ENCODE assay signal across 19 mouse cellular contexts in genomic region chr11:51035951-51036350, GRCm38 (mm10). TPM values are rescaled to one million over a fixed set of nuclear protein-coding genes. Genes with fewer than 3 reads are reported as not detected.
DNase-seq lines count a peak whose midpoint lies in the region; ATAC-seq and TF ChIP-seq lines count a peak whose summit lies in the region.
"Had no signal": no experiment of that assay in that cellular context is flagged by ENCODE, and none has a peak within 500 bp of the region (broad histone marks: within the 10 kb centered on the region; RNA-seq: fewer than 3 reads in every experiment).

No protein-coding gene starts in this region.

- WGBS in heart, adult 2 months, result 34% methylated on average over 2 of the region's 2 CpGs
- 49% methylated on average over 2 of the region's 2 CpGs for WGBS in lung, embryonic 14.5 days
- WGBS in lung, adult 2 months, result 69% methylated on average over 2 of the region's 2 CpGs
- 81% methylated on average over 2 of the region's 2 CpGs for WGBS in cerebellum, adult 2 months

- no peaks in the 10 kb centered on the region for H3K4me1 ChIP-seq in heart, adult 2 months (ENCODE audit: control insufficient read depth, insufficient read depth, low read length)
- H3K4me1 ChIP-seq in lung, embryonic 14.5 days (ENCODE audit: insufficient read depth), result no peaks in the 10 kb centered on the region
- H3K4me1 ChIP-seq in lung, adult 2 months (ENCODE audit: control insufficient read depth, insufficient read depth, low read length), result no peaks in the 10 kb centered on the region
- H3K4me1 ChIP-seq in cerebellum, adult 2 months (ENCODE audit: control insufficient read depth, insufficient read depth, low read length), result no peaks in the 10 kb centered on the region
- H3K4me1 ChIP-seq: embryonic facial prominence, embryonic 10.5 days; hindbrain, embryonic 15.5 days had no signal

- TF ChIP-seq POLR2A in heart, adult 2 months (IDR thresholded peaks at IDR 0.05; ENCODE audit: insufficient read depth, low read depth, low read length), result no peak
- no peak for TF ChIP-seq POLR2A in lung, adult 2 months (IDR thresholded peaks at IDR 0.05; ENCODE audit: borderline replicate concordance, extremely low read depth, low read depth, low read length)
- TF ChIP-seq POLR2A in cerebellum, adult 2 months (IDR thresholded peaks at IDR 0.05; ENCODE audit: borderline replicate concordance, insufficient read depth, low read length), result no peak

- no peak overlapping the region for H3K9ac ChIP-seq in heart, adult 2 months (ENCODE audit: low read depth, low read length)
- H3K9ac ChIP-seq in lung, embryonic 14.5 days, result no peak overlapping the region
- H3K9ac ChIP-seq: heart, embryonic 13.5 days; hindbrain, embryonic 15.5 days; liver, embryonic 14.5 days had no signal

- no peak for TF ChIP-seq CTCF in heart, adult 2 months (IDR thresholded peaks at IDR 0.05)
- TF ChIP-seq CTCF in lung, embryonic 14.5 days (IDR thresholded peaks at IDR 0.05; ENCODE audit: low read depth), result no peak
- no peak for TF ChIP-seq CTCF in lung, adult 2 months (IDR thresholded peaks at IDR 0.05; ENCODE audit: insufficient read depth, low read length)
- no peak for TF ChIP-seq CTCF in cerebellum, adult 2 months (IDR thresholded peaks at IDR 0.05; ENCODE audit: borderline replicate concordance, insufficient read depth, low read depth, low read length)

- intact Hi-C loops in heart, adult 2 months (cut with DNase I), result no loop called here

- H3K27me3 ChIP-seq in heart, adult 2 months (ENCODE audit: control insufficient read depth, insufficient read depth, low read length), result peaks cover 1% of the 10 kb centered on the region; the same call in 1 of the 2 replicates
- no peaks in the 10 kb centered on the region for H3K27me3 ChIP-seq in lung, embryonic 14.5 days (ENCODE audit: insufficient read depth, low read length)
- H3K27me3 ChIP-seq in cerebellum, adult 2 months (ENCODE audit: control insufficient read depth, insufficient read depth, low read length), result no peaks in the 10 kb centered on the region
- H3K27me3 ChIP-seq: hindbrain, embryonic 15.5 days had no signal

- no peak overlapping the region for H3K4me2 ChIP-seq in lung, embryonic 14.5 days
- H3K4me2 ChIP-seq: heart, embryonic 13.5 days; hindbrain, embryonic 15.5 days had no signal

- ATAC-seq in lung, embryonic 14.5 days (ENCODE audit: insufficient read depth), result no peak

- DNase-seq in heart, postnatal 4 days, result peak; percentile 70
- no peak for DNase-seq in heart, adult 2 months
- peak; percentile 52 for DNase-seq in lung, embryonic 14.5 days
- DNase-seq in lung, adult 2 months, result no peak
- DNase-seq in adrenal gland, adult 2 months, result peak; percentile 86
- peak; percentile 56 to 58 for DNase-seq in kidney, postnatal 25 days
- no peak for DNase-seq in layer of hippocampus, postnatal 10 days (ENCODE audit: low spot score in 2 of 2)
- DNase-seq in cerebellum, adult 2 months, result no peak
- DNase-seq: B cell, adult 2 months; cerebellum, adult 8-10 months; gastrocnemius, postnatal 14 days; thymus, adult 18-20 months had no signal

- no peak for TF ChIP-seq EP300 in heart, adult 2 months (IDR thresholded peaks at IDR 0.05; ENCODE audit: insufficient read depth, low read depth, low read length)

- no peaks in the 10 kb centered on the region for H3K9me3 ChIP-seq in lung, embryonic 14.5 days (ENCODE audit: low read depth, low read length)
- H3K9me3 ChIP-seq: heart, embryonic 13.5 days; hindbrain, embryonic 15.5 days had no signal

- no peak overlapping the region for H3K27ac ChIP-seq in heart, adult 2 months
- H3K27ac ChIP-seq in lung, embryonic 14.5 days (ENCODE audit: low read depth), result no peak overlapping the region
- no peak overlapping the region for H3K27ac ChIP-seq in cerebellum, adult 2 months (ENCODE audit: insufficient read depth, low read length)
- H3K27ac ChIP-seq: embryonic facial prominence, embryonic 10.5 days; heart, embryonic 13.5 days; hindbrain, embryonic 15.5 days; liver, embryonic 14.5 days; macrophage had no signal

- no peak overlapping the region for H3K4me3 ChIP-seq in heart, adult 2 months
- no peak overlapping the region for H3K4me3 ChIP-seq in lung, embryonic 14.5 days (ENCODE audit: low read depth, low read length)
- no peak overlapping the region for H3K4me3 ChIP-seq in lung, adult 2 months (replicated peaks; ENCODE audit: extremely low read depth, low read depth, low read length)
- H3K4me3 ChIP-seq in cerebellum, adult 2 months (replicated peaks; ENCODE audit: insufficient read depth, low read depth, low read length), result no peak overlapping the region
- H3K4me3 ChIP-seq: embryonic facial prominence, embryonic 10.5 days; heart, embryonic 13.5 days; hindbrain, embryonic 15.5 days had no signal

- no peaks in the 10 kb centered on the region for H3K36me3 ChIP-seq in heart, adult 2 months (ENCODE audit: control insufficient read depth, insufficient read depth, low read length)
- no peaks in the 10 kb centered on the region for H3K36me3 ChIP-seq in lung, embryonic 14.5 days (ENCODE audit: insufficient read depth)
- H3K36me3 ChIP-seq: embryonic facial prominence, embryonic 10.5 days; heart, embryonic 13.5 days; hindbrain, embryonic 15.5 days had no signal

- no peaks in the 10 kb centered on the region for H3K79me2 ChIP-seq in heart, adult 2 months (replicated peaks; ENCODE audit: control insufficient read depth, insufficient read depth, low read length)

RNA-seq across cellular contexts. Expression of gene Olfr1375, which starts 12.0 kb away (rescaled TPM):
- not detected for total RNA-seq in heart, postnatal 4 days (2021)
- not detected for total RNA-seq in heart, adult 2 months (2021)
- not detected in 2 replicates for polyA plus RNA-seq in heart, adult 2 months (2012; rRNA removed)
- not detected in 2 replicates for polyA plus RNA-seq in lung, embryonic 14.5 days (2014; fragmentation: Nextera tagmentation; extraction: Ambion mirVana)
- not detected in 2 replicates for polyA plus RNA-seq in lung, adult 2 months (2012; rRNA removed)
- not detected for total RNA-seq in adrenal gland, adult 2 months (2021)
- polyA plus RNA-seq in adrenal gland, adult 2 months (2012; rRNA removed), result not detected in 2 replicates
- not detected for total RNA-seq in layer of hippocampus, postnatal 10 days (2021)
- not detected in 2 replicates for polyA plus RNA-seq in cerebellum, adult 2 months (2012; rRNA removed)
- total RNA-seq: gastrocnemius, postnatal 14 days; left cerebral cortex, postnatal 10 days had no signal
- polyA plus RNA-seq: embryonic facial prominence, embryonic 10.5 days; heart, embryonic 13.5 days; hindbrain, embryonic 15.5 days; liver, embryonic 14.5 days; macrophage; neural tube, embryonic 14.5 days had no signal

RNA-seq across cellular contexts. Expression of gene Olfr54, which starts 21.9 kb away (rescaled TPM):
- not detected for total RNA-seq in heart, postnatal 4 days (2021)
- not detected for total RNA-seq in heart, adult 2 months (2021)
- polyA plus RNA-seq in heart, adult 2 months (2012; rRNA removed), result not detected in 2 replicates
- not detected in 2 replicates for polyA plus RNA-seq in lung, embryonic 14.5 days (2014; fragmentation: Nextera tagmentation; extraction: Ambion mirVana)
- not detected in 2 replicates for polyA plus RNA-seq in lung, adult 2 months (2012; rRNA removed)
- total RNA-seq in adrenal gland, adult 2 months (2021), result under 1 TPM; 0.32 to 0.55 TPM
- polyA plus RNA-seq in adrenal gland, adult 2 months (2012; rRNA removed), result 3.4 and 3.9 TPM in 2 replicates
- total RNA-seq in layer of hippocampus, postnatal 10 days (2021), result not detected
- polyA plus RNA-seq in cerebellum, adult 2 months (2012; rRNA removed), result not detected in 2 replicates
- total RNA-seq: gastrocnemius, postnatal 14 days; left cerebral cortex, postnatal 10 days had no signal
- polyA plus RNA-seq: embryonic facial prominence, embryonic 10.5 days; heart, embryonic 13.5 days; hindbrain, embryonic 15.5 days; liver, embryonic 14.5 days; macrophage; neural tube, embryonic 14.5 days had no signal

RNA-seq across cellular contexts. Expression of gene Zfp354a, which starts 23.1 kb away (rescaled TPM):
- total RNA-seq in heart, postnatal 4 days (2021), result 1 to 10 TPM; 2.1 to 2.2 TPM
- 1 to 10 TPM; 1.2 to 1.3 TPM for total RNA-seq in heart, adult 2 months (2021)
- polyA plus RNA-seq in heart, adult 2 months (2012; rRNA removed), result 0.86 and 1.3 TPM in 2 replicates
- 7.8 and 8.4 TPM in 2 replicates for polyA plus RNA-seq in lung, embryonic 14.5 days (2014; fragmentation: Nextera tagmentation; extraction: Ambion mirVana)
- 1.9 TPM in 2 replicates for polyA plus RNA-seq in lung, adult 2 months (2012; rRNA removed)
- total RNA-seq in adrenal gland, adult 2 months (2021), result 1 to 10 TPM; 4.7 to 8.5 TPM
- 0.47 and 0.70 TPM in 2 replicates for polyA plus RNA-seq in adrenal gland, adult 2 months (2012; rRNA removed)
- total RNA-seq in layer of hippocampus, postnatal 10 days (2021), result 10 to 100 TPM in 1 of 2 experiments, 1 to 10 TPM in 1; 9.0 to 10.0 TPM
- 10.6 and 11.1 TPM in 2 replicates for polyA plus RNA-seq in cerebellum, adult 2 months (2012; rRNA removed)

RNA-seq across cellular contexts. Expression of gene Olfr51, which starts 32.6 kb away (rescaled TPM):
- total RNA-seq in heart, postnatal 4 days (2021), result not detected
- total RNA-seq in heart, adult 2 months (2021), result not detected
- polyA plus RNA-seq in heart, adult 2 months (2012; rRNA removed), result not detected in 2 replicates
- not detected in 2 replicates for polyA plus RNA-seq in lung, embryonic 14.5 days (2014; fragmentation: Nextera tagmentation; extraction: Ambion mirVana)
- polyA plus RNA-seq in lung, adult 2 months (2012; rRNA removed), result not detected in 2 replicates
- total RNA-seq in adrenal gland, adult 2 months (2021), result not detected
- polyA plus RNA-seq in adrenal gland, adult 2 months (2012; rRNA removed), result not detected in 2 replicates
- total RNA-seq in layer of hippocampus, postnatal 10 days (2021), result not detected
- polyA plus RNA-seq in cerebellum, adult 2 months (2012; rRNA removed), result not detected in 2 replicates
- total RNA-seq: gastrocnemius, postnatal 14 days; left cerebral cortex, postnatal 10 days had no signal
- polyA plus RNA-seq: embryonic facial prominence, embryonic 10.5 days; heart, embryonic 13.5 days; hindbrain, embryonic 15.5 days; liver, embryonic 14.5 days; macrophage; neural tube, embryonic 14.5 days had no signal

RNA-seq across cellular contexts. Expression of gene Olfr1377, which starts 54.2 kb away (rescaled TPM):
- total RNA-seq in heart, postnatal 4 days (2021), result not detected
- total RNA-seq in heart, adult 2 months (2021), result not detected
- polyA plus RNA-seq in heart, adult 2 months (2012; rRNA removed), result not detected in 2 replicates
- polyA plus RNA-seq in lung, embryonic 14.5 days (2014; fragmentation: Nextera tagmentation; extraction: Ambion mirVana), result not detected in 2 replicates
- polyA plus RNA-seq in lung, adult 2 months (2012; rRNA removed), result not detected in 2 replicates
- total RNA-seq in adrenal gland, adult 2 months (2021), result not detected
- polyA plus RNA-seq in adrenal gland, adult 2 months (2012; rRNA removed), result not detected in 2 replicates
- total RNA-seq in layer of hippocampus, postnatal 10 days (2021), result not detected
- polyA plus RNA-seq in cerebellum, adult 2 months (2012; rRNA removed), result not detected in 2 replicates
- total RNA-seq: gastrocnemius, postnatal 14 days; left cerebral cortex, postnatal 10 days had no signal
- polyA plus RNA-seq: embryonic facial prominence, embryonic 10.5 days; heart, embryonic 13.5 days; hindbrain, embryonic 15.5 days; liver, embryonic 14.5 days; macrophage; neural tube, embryonic 14.5 days had no signal

Comparison
In these comparisons a context has a peak if more than half of its experiments do, and no peak if none do; other contexts are left out.
1. DNase-seq: peak in heart, postnatal 4 days (single experiment), lung, embryonic 14.5 days (single experiment), adrenal gland, adult 2 months (single experiment) and kidney, postnatal 25 days (2 of 2); none in heart, adult 2 months (0 of 2), lung, adult 2 months (single experiment), layer of hippocampus, postnatal 10 days (0 of 2) and cerebellum, adult 2 months (0 of 2).